Comparison of ENCODE assay signal across 24 mouse cellular contexts in the genomic region with DNA sequence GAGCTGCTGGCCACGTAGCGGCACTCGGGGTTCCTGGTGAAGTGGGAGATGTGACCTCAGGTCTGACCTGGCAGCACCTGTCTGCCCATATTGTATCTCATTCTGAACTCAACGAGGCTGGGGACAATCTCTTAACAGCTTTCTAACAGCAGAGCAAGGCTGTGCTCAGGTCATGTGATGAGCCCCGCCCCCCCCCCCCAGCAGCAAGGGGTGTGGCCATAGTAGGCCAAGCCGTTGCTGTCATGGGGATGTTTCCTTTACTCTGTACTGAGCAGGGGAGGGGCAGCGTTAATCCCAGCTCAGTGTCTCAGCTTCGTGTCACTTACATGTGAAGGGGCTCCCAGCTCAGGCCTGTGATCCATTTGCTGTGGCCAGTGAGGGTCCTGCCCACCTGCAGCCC. TPM values are rescaled to one million over a fixed set of nuclear protein-coding genes. Genes with fewer than 3 reads are reported as not detected.
DNase-seq lines count a peak whose midpoint lies in the region; ATAC-seq and TF ChIP-seq lines count a peak whose summit lies in the region.
"Had no signal": no experiment of that assay in that cellular context is flagged by ENCODE, and none has a peak within 500 bp of the region (broad histone marks: within the 10 kb centered on the region; RNA-seq: fewer than 3 reads in every experiment).

No protein-coding gene starts in this region.

- no peak overlapping the region for H3K27ac ChIP-seq in CH12.LX (ENCODE audit: insufficient read depth, low read depth)
- H3K27ac ChIP-seq in liver, embryonic 13.5 days = no peak overlapping the region
- H3K27ac ChIP-seq in midbrain, embryonic 16.5 days (ENCODE audit: low read length) = no peak overlapping the region
- H3K27ac ChIP-seq: embryonic facial prominence, embryonic 15.5 days; forebrain, embryonic 10.5 days; gastrocnemius, adult 2 months; heart, embryonic 13.5 days; hindbrain, embryonic 15.5 days had no signal

- DNase-seq in CH12.LX (ENCODE audit: extremely low read depth) (peak; percentile 40), ZHBTc4 (ENCODE audit: low read depth, low spot score) (peak; percentile 43)
- DNase-seq in liver, embryonic 13.5 days = no peak
- no peak for DNase-seq in layer of hippocampus, adult 18-20 months (ENCODE audit: low spot score in 2 of 2)
- no peak for DNase-seq in urinary bladder, postnatal 36 days (ENCODE audit: low spot score in 2 of 2)
- DNase-seq in neural tube, embryonic 10.5 days (ENCODE audit: extremely low spot score, low spot score) = no peak
- DNase-seq: adrenal gland, adult 8-10 months; cerebellum, adult 11 months; cerebellum, adult 8-10 months; cerebellum, postnatal 14 days; embryo, embryonic 11 days; gastrocnemius, adult 2 months; gastrocnemius, postnatal 25 days; heart, postnatal 36 days had no signal

- H3K36me3 ChIP-seq in CH12.LX (replicated peaks in 1 of 2; ENCODE audit: control insufficient read depth in 1 of 2, insufficient read depth in 1 of 2, low read length in 1 of 2) = peaks cover 64 to 73% of the 10 kb centered on the region in 2 experiments
- peaks cover 67% of the 10 kb centered on the region for H3K36me3 ChIP-seq in liver, embryonic 13.5 days
- H3K36me3 ChIP-seq in midbrain, embryonic 16.5 days (ENCODE audit: control insufficient read depth, insufficient read depth, low read length) = peaks cover 34% of the 10 kb centered on the region

- peaks cover 16% of the 10 kb centered on the region for H3K79me2 ChIP-seq in CH12.LX (replicated peaks; ENCODE audit: control insufficient read depth, extremely low read depth, insufficient read depth, poor library complexity, severe bottlenecking)

- TF ChIP-seq POLR2A in CH12.LX (IDR thresholded peaks at IDR 0.05; ENCODE audit: low read depth, low read length) = no peak

- H3K4me3 ChIP-seq in CH12.LX (replicated peaks in 1 of 3; ENCODE audit: low read depth in 2 of 3, low read length in 2 of 3, poor library complexity in 1 of 3) = no peak overlapping the region
- no peak overlapping the region for H3K4me3 ChIP-seq in liver, embryonic 13.5 days (replicated peaks)
- H3K4me3 ChIP-seq in midbrain, embryonic 16.5 days (ENCODE audit: low read depth, low read length) = no peak overlapping the region
- H3K4me3 ChIP-seq: embryonic facial prominence, embryonic 15.5 days; erythroblast, embryonic 14.5 days; forebrain, embryonic 10.5 days; gastrocnemius, adult 2 months; heart, embryonic 13.5 days; hindbrain, embryonic 15.5 days had no signal

- no peak overlapping the region for H3K9ac ChIP-seq in CH12.LX (ENCODE audit: insufficient read depth, low read depth)
- H3K9ac ChIP-seq in liver, embryonic 13.5 days = no peak overlapping the region
- H3K9ac ChIP-seq in midbrain, embryonic 16.5 days (ENCODE audit: low read depth, low read length) = no peak overlapping the region
- H3K9ac ChIP-seq: embryonic facial prominence, embryonic 15.5 days; heart, embryonic 13.5 days; hindbrain, embryonic 15.5 days had no signal

- no peak overlapping the region for H3K4me2 ChIP-seq in CH12.LX (ENCODE audit: insufficient read depth, low read depth, poor library complexity, severe bottlenecking)
- H3K4me2 ChIP-seq in liver, embryonic 13.5 days = no peak overlapping the region
- H3K4me2 ChIP-seq in midbrain, embryonic 16.5 days (ENCODE audit: low read length) = no peak overlapping the region
- H3K4me2 ChIP-seq: embryonic facial prominence, embryonic 15.5 days; heart, embryonic 13.5 days; hindbrain, embryonic 15.5 days had no signal

- no peak for TF ChIP-seq RAD21 in CH12.LX (IDR thresholded peaks at IDR 0.05; ENCODE audit: low read depth, low read length)

- peaks cover 3 to 29% of the 10 kb centered on the region in 2 experiments; a peak in 2 of 4 replicates for H3K4me1 ChIP-seq in CH12.LX (ENCODE audit: control insufficient read depth in 1 of 2, insufficient read depth in 2 of 2)
- H3K4me1 ChIP-seq in liver, embryonic 13.5 days (replicated peaks) = peaks cover 38% of the 10 kb centered on the region
- H3K4me1 ChIP-seq in midbrain, embryonic 16.5 days (ENCODE audit: control insufficient read depth, insufficient read depth, low read length) = peaks cover 11% of the 10 kb centered on the region

- in situ Hi-C loops in CH12.LX (cut with MboI; ENCODE audit: low pct_ligation_motif_present, low pct_unique_long_range_greater_than_20kb, low sequenced_read_pairs) = loop anchor here (25.0 kb wide), 2 partner anchors 282 to 507 kb away; a partner anchor contains a TSS

- WGBS in liver, embryonic 13.5 days (ENCODE audit: insufficient replicate concordance) = 44% methylated on average over 8 of the region's 8 CpGs
- 64% methylated on average over 8 of the region's 8 CpGs for WGBS in midbrain, embryonic 16.5 days

- no peak for TF ChIP-seq EP300 in CH12.LX (IDR thresholded peaks at IDR 0.05; ENCODE audit: low read length)

- no peaks in the 10 kb centered on the region for H3K9me3 ChIP-seq in CH12.LX (replicated peaks; ENCODE audit: low read length)
- no peaks in the 10 kb centered on the region for H3K9me3 ChIP-seq in liver, embryonic 13.5 days (replicated peaks)
- no peaks in the 10 kb centered on the region for H3K9me3 ChIP-seq in midbrain, embryonic 16.5 days (replicated peaks; ENCODE audit: control insufficient read depth, low read length, poor library complexity, severe bottlenecking)
- H3K9me3 ChIP-seq: embryonic facial prominence, embryonic 15.5 days; forebrain, embryonic 10.5 days; heart, embryonic 13.5 days; hindbrain, embryonic 15.5 days had no signal

- TF ChIP-seq CTCF in CH12.LX (conservative IDR thresholded peaks at IDR 0.05 in 1 of 2, IDR thresholded peaks at IDR 0.05 in 1 of 2; ENCODE audit: low read depth in 2 of 2, low read length in 2 of 2) = no peak

- ATAC-seq in liver, embryonic 13.5 days (ENCODE audit: low read depth) = peak; percentile 50
- ATAC-seq in midbrain, embryonic 16.5 days = no peak
- ATAC-seq: forebrain, embryonic 14.5 days; Patski had no signal

- H3K27me3 ChIP-seq in CH12.LX (replicated peaks) = peaks cover 5% of the 10 kb centered on the region
- no peaks in the 10 kb centered on the region for H3K27me3 ChIP-seq in liver, embryonic 13.5 days
- H3K27me3 ChIP-seq in midbrain, embryonic 16.5 days (ENCODE audit: control insufficient read depth, insufficient read depth, low read depth, low read length) = no peaks in the 10 kb centered on the region
- H3K27me3 ChIP-seq: embryonic facial prominence, embryonic 15.5 days; heart, embryonic 13.5 days; hindbrain, embryonic 15.5 days; Patski had no signal

- dilution Hi-C loops in CH12.LX (cut with MboI; ENCODE audit: extremely low pct_ligation_motif_present, extremely low pct_unique_long_range_greater_than_20kb, low sequenced_read_pairs) = no loop called here

TF ChIP-seq in CH12.LX, 34 proteins besides CTCF, POLR2A, EP300 and RAD21:
- TF ChIP-seq ELF1 (IDR thresholded peaks at IDR 0.05; ENCODE audit: low read depth, low read length) = no peak
- TF ChIP-seq SMC3 (IDR thresholded peaks at IDR 0.05; ENCODE audit: low read depth, low read length) = no peak
- peak; percentile 39; the same call in 1 of the 2 replicates for TF ChIP-seq USF1 (IDR thresholded peaks at IDR 0.05; ENCODE audit: low read depth, low read length)
- TF ChIP-seq MEF2A (IDR thresholded peaks at IDR 0.05; ENCODE audit: borderline replicate concordance, low read depth, low read length) = no peak
- no peak for TF ChIP-seq JUN (IDR thresholded peaks at IDR 0.05; ENCODE audit: insufficient read depth, low read depth, low read length)

RNA-seq across cellular contexts. Expression of a gene that starts 3.3 kb away (rescaled TPM):
- total RNA-seq in CH12.LX (2012; rRNA removed) = 69.1 and 80.0 TPM in 2 replicates
- total RNA-seq in CH12.LX (2014; rRNA removed) = 54.4 and 54.9 TPM in 2 replicates
- 107 and 135 TPM in 2 replicates for polyA plus RNA-seq in CH12.LX (2012; ENCODE audit: insufficient read length, low read depth)
- polyA plus RNA-seq in liver, embryonic 13.5 days (2015; fragmentation: Nextera tagmentation; extraction: Ambion mirVana) = 21.3 and 24.3 TPM in 2 replicates
- 10 to 100 TPM; 33.6 to 37.6 TPM for total RNA-seq in layer of hippocampus, adult 18-20 months (2021)
- polyA plus RNA-seq in midbrain, embryonic 16.5 days (2015; fragmentation: Nextera tagmentation; extraction: Ambion mirVana) = 35.7 and 36.8 TPM in 2 replicates

RNA-seq across cellular contexts. Expression of a gene that starts 5.4 kb away (rescaled TPM):
- total RNA-seq in CH12.LX (2012; rRNA removed) = 0.08 TPM in 1 of 2 replicates, not detected in the other
- total RNA-seq in CH12.LX (2014; rRNA removed) = 0.08 TPM in 1 of 2 replicates, not detected in the other
- polyA plus RNA-seq in CH12.LX (2012; ENCODE audit: insufficient read length, low read depth) = 0.19 and 0.26 TPM in 2 replicates
- polyA plus RNA-seq in liver, embryonic 13.5 days (2015; fragmentation: Nextera tagmentation; extraction: Ambion mirVana) = 0.75 and 1.1 TPM in 2 replicates
- 1 to 10 TPM in 1 of 2 experiments, under 1 TPM in 1; 0.79 to 1.1 TPM for total RNA-seq in layer of hippocampus, adult 18-20 months (2021)
- 0.78 and 1.5 TPM in 2 replicates for polyA plus RNA-seq in midbrain, embryonic 16.5 days (2015; fragmentation: Nextera tagmentation; extraction: Ambion mirVana)
- total RNA-seq: common myeloid progenitor, adult 5-6 weeks had no signal
- polyA plus RNA-seq: erythroblast, embryonic 14.5 days; Patski had no signal

RNA-seq across cellular contexts. Expression of a gene that starts 13.0 kb away (rescaled TPM):
- total RNA-seq in CH12.LX (2012; rRNA removed) (0.08 TPM in 1 of 2 replicates, not detected in the other), CH12.LX (2014; rRNA removed) (not detected in 2 replicates)
- polyA plus RNA-seq in CH12.LX (2012; ENCODE audit: insufficient read length, low read depth) = 0.22 and 0.36 TPM in 2 replicates
- 0.05 and 0.08 TPM in 2 replicates for polyA plus RNA-seq in liver, embryonic 13.5 days (2015; fragmentation: Nextera tagmentation; extraction: Ambion mirVana)
- not detected for total RNA-seq in layer of hippocampus, adult 18-20 months (2021)
- 1.0 and 1.1 TPM in 2 replicates for polyA plus RNA-seq in midbrain, embryonic 16.5 days (2015; fragmentation: Nextera tagmentation; extraction: Ambion mirVana)
- total RNA-seq: common myeloid progenitor, adult 5-6 weeks; gastrocnemius, adult 2 months; gastrocnemius, postnatal 25 days; heart, postnatal 36 days had no signal
- polyA plus RNA-seq: brain, embryonic 14.5 days had no signal

RNA-seq across cellular contexts. Expression of a gene that starts 14.5 kb away (rescaled TPM):
- 27.2 and 35.5 TPM in 2 replicates for total RNA-seq in CH12.LX (2012; rRNA removed)
- 15.0 and 15.7 TPM in 2 replicates for total RNA-seq in CH12.LX (2014; rRNA removed)
- polyA plus RNA-seq in CH12.LX (2012; ENCODE audit: insufficient read length, low read depth) = 27.6 and 33.3 TPM in 2 replicates
- 6.8 and 8.0 TPM in 2 replicates for polyA plus RNA-seq in liver, embryonic 13.5 days (2015; fragmentation: Nextera tagmentation; extraction: Ambion mirVana)
- total RNA-seq in layer of hippocampus, adult 18-20 months (2021) = 10 to 100 TPM; 14.7 to 18.0 TPM
- 13.6 and 13.7 TPM in 2 replicates for polyA plus RNA-seq in midbrain, embryonic 16.5 days (2015; fragmentation: Nextera tagmentation; extraction: Ambion mirVana)

RNA-seq across cellular contexts. Expression of a gene that starts 33.9 kb away (rescaled TPM):
- total RNA-seq in CH12.LX (2012; rRNA removed) (14.8 and 16.5 TPM in 2 replicates), CH12.LX (2014; rRNA removed) (1.2 and 1.5 TPM in 2 replicates)
- polyA plus RNA-seq in CH12.LX (2012; ENCODE audit: insufficient read length, low read depth) = 3.0 TPM in 2 replicates
- polyA plus RNA-seq in liver, embryonic 13.5 days (2015; fragmentation: Nextera tagmentation; extraction: Ambion mirVana) = 20.2 and 25.3 TPM in 2 replicates
- 10 to 100 TPM in 1 of 2 experiments, 1 to 10 TPM in 1; 9.7 to 12.0 TPM for total RNA-seq in layer of hippocampus, adult 18-20 months (2021)
- polyA plus RNA-seq in midbrain, embryonic 16.5 days (2015; fragmentation: Nextera tagmentation; extraction: Ambion mirVana) = 3.9 and 4.2 TPM in 2 replicates

Comparison
In these comparisons a context has a peak if more than half of its experiments do, and no peak if none do; other contexts are left out.
1. DNase-seq: peak in CH12.LX (single experiment) and ZHBTc4 (single experiment); none in liver, embryonic 13.5 days (single experiment), layer of hippocampus, adult 18-20 months (0 of 2), urinary bladder, postnatal 36 days (0 of 2) and neural tube, embryonic 10.5 days (single experiment).